Mouse (Mus musculus) gastrocnemius, postnatal 10 days (tissue): ENCODE results near the gene 6330403K07Rik. TPM values are rescaled to one million over a fixed set of nuclear protein-coding genes. Genes with fewer than 3 reads are reported as not detected.

Experiments used
- DNase-seq: peaks from one replicate; pipeline ENCODE4 v3.0.0; 2021; ENCODE audit warnings: mixed read lengths
- total RNA-seq, 2 experiments: library from RNA; stranded (reverse); gene quantifications; 2 replicates each; pipeline ENCODE4 v1.2.3; 2021

6330403K07Rik gene
- total RNA-seq, 2 experiments from 2014 or later: 4.0 to 5.5 TPM

- peak; percentile 99 for DNase-seq
Measured at GRCm38 (mm10) chr11:70982557-70983228, 50.6 kb downstream of the 6330403K07Rik start, which contains the start of gene C1qbp. Gene C1qbp (minus strand): TSS chr11:70983026.

- DNase-seq: no peak
Measured at GRCm38 (mm10) chr11:70982030-70982429, 51.3 kb downstream of the 6330403K07Rik start.

Other genes with a start within 250 kb of the 6330403K07Rik start
- not detected for gene Scimp, start 220.9 kb downstream of the 6330403K07Rik start, total RNA-seq
- 10 to 100 TPM; 27.5 to 30.4 TPM for gene Rabep1, start 188.7 kb downstream of the 6330403K07Rik start, total RNA-seq
- 10 to 100 TPM; 50.1 to 52.0 TPM for gene Nup88, start 63.5 kb downstream of the 6330403K07Rik start, total RNA-seq
- 10 to 100 TPM; 14.0 to 15.3 TPM for gene Rpain, start 63.3 kb downstream of the 6330403K07Rik start, total RNA-seq
- 100 to 1,000 TPM; 158 to 183 TPM for gene C1qbp, start 50.5 kb downstream of the 6330403K07Rik start, total RNA-seq
- 10 to 100 TPM; 10.7 to 13.3 TPM for gene Dhx33, start 29.1 kb downstream of the 6330403K07Rik start, total RNA-seq
- 1 to 10 TPM; 5.4 to 8.2 TPM for gene Mis12, start 13.9 kb downstream of the 6330403K07Rik start, total RNA-seq
- gene Derl2, start 13.7 kb downstream of the 6330403K07Rik start, total RNA-seq: 10 to 100 TPM; 15.2 to 17.4 TPM
- gene Nlrp1a, start 111.2 kb upstream of the 6330403K07Rik start, total RNA-seq: under 1 TPM; 0.31 to 0.43 TPM
- under 1 TPM; 0.09 to 0.14 TPM for gene Nlrp1b, start 197.2 kb upstream of the 6330403K07Rik start, total RNA-seq